Comparison of ENCODE assay signal across 33 mouse cellular contexts in the genomic region with DNA sequence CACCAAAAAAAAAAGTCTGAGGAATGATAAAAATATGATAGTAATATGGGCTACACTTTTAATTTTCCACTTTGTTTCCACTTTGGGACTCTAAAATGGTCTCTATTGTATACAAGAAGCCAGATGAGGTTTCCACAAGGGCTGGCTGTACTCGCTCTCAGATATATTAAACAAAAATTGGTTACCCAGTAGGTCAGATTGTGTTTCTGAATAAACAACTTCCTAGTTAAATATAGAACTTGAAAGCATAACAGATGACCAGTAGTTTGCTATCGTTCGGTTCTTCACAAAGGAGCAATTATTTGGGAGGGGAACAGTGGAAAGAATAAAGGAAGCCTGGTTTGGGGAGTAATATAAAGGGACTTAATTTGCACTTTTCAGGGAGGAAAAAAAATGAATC.
"Had no signal": no experiment of that assay in that cellular context is flagged by ENCODE, and none has a peak within 500 bp of the region (broad histone marks: within the 10 kb centered on the region; RNA-seq: fewer than 3 reads in every experiment).

No protein-coding gene starts in this region.

- H3K36me3 ChIP-seq: heart, embryonic 10.5 days; heart, embryonic 12.5 days; heart, embryonic 13.5 days; heart, embryonic 15.5 days; hindbrain, embryonic 10.5 days; hindbrain, embryonic 12.5 days; hindbrain, embryonic 13.5 days; hindbrain, embryonic 15.5 days; intestine, embryonic 15.5 days; kidney, embryonic 15.5 days had no signal

- H3K9me3 ChIP-seq: heart, embryonic 10.5 days; heart, embryonic 12.5 days; heart, embryonic 13.5 days; heart, embryonic 15.5 days; hindbrain, embryonic 10.5 days; hindbrain, embryonic 12.5 days; hindbrain, embryonic 13.5 days; hindbrain, embryonic 15.5 days; intestine, embryonic 15.5 days; kidney, embryonic 15.5 days had no signal

- DNase-seq: heart, postnatal 10 days; heart, postnatal 14 days; heart, postnatal 36 days; heart, postnatal 4 days; kidney, adult 11 months; kidney, adult 18-20 months; kidney, adult 8-10 months; kidney, postnatal 10 days; kidney, postnatal 14 days; kidney, postnatal 25 days; kidney, postnatal 4 days; layer of hippocampus, adult 9-11 months; layer of hippocampus, postnatal 36 days had no signal

- H3K4me3 ChIP-seq: heart, embryonic 10.5 days; heart, embryonic 12.5 days; heart, embryonic 13.5 days; heart, embryonic 15.5 days; hindbrain, embryonic 10.5 days; hindbrain, embryonic 12.5 days; hindbrain, embryonic 13.5 days; hindbrain, embryonic 15.5 days; intestine, embryonic 15.5 days; kidney, embryonic 15.5 days; layer of hippocampus, adult 2 months; left cerebral cortex, adult 2 months had no signal

- ATAC-seq: hindbrain, embryonic 16.5 days; hindbrain, postnatal 0 days; inflammation-experienced regulatory T-cells, adult 6 months; intestine, embryonic 15.5 days; intestine, embryonic 16.5 days; intestine, postnatal 0 days had no signal

- H3K9ac ChIP-seq: heart, embryonic 12.5 days; heart, embryonic 13.5 days; heart, embryonic 15.5 days; hindbrain, embryonic 12.5 days; hindbrain, embryonic 13.5 days; hindbrain, embryonic 14.5 days; hindbrain, embryonic 15.5 days; intestine, embryonic 15.5 days; kidney, embryonic 15.5 days had no signal

- H3K27ac ChIP-seq: heart, embryonic 10.5 days; heart, embryonic 13.5 days; heart, embryonic 15.5 days; hindbrain, embryonic 10.5 days; hindbrain, embryonic 12.5 days; hindbrain, embryonic 13.5 days; hindbrain, embryonic 14.5 days; hindbrain, embryonic 15.5 days; hindbrain, postnatal 0 days; intestine, embryonic 15.5 days; kidney, embryonic 15.5 days; kidney, postnatal 0 days; layer of hippocampus, adult 2 months; left cerebral cortex, adult 2 months had no signal

- H3K4me1 ChIP-seq: heart, embryonic 10.5 days; heart, embryonic 12.5 days; heart, embryonic 15.5 days; hindbrain, embryonic 10.5 days; hindbrain, embryonic 12.5 days; hindbrain, embryonic 13.5 days; hindbrain, embryonic 15.5 days; intestine, embryonic 15.5 days; kidney, embryonic 15.5 days had no signal

- H3K4me2 ChIP-seq: heart, embryonic 11.5 days; heart, embryonic 12.5 days; heart, embryonic 13.5 days; heart, embryonic 15.5 days; hindbrain, embryonic 12.5 days; hindbrain, embryonic 13.5 days; hindbrain, embryonic 14.5 days; hindbrain, embryonic 15.5 days; intestine, embryonic 15.5 days; kidney, embryonic 15.5 days had no signal

- H3K27me3 ChIP-seq: heart, embryonic 12.5 days; heart, embryonic 13.5 days; heart, embryonic 15.5 days; hindbrain, embryonic 12.5 days; hindbrain, embryonic 13.5 days; hindbrain, embryonic 15.5 days; intestine, embryonic 15.5 days; kidney, embryonic 15.5 days had no signal
